Mouse (Mus musculus): ENCODE data around the gene Tlcd1.
A peak's percentile ranks its signal among the peaks of the same experiment; 100 is the strongest.
"Not testable (repeated sequence)": the region's sequence is repeated elsewhere in the genome, so short reads cannot be mapped to it uniquely, and the experiment has no call there.

Tlcd1 gene

DNA sequence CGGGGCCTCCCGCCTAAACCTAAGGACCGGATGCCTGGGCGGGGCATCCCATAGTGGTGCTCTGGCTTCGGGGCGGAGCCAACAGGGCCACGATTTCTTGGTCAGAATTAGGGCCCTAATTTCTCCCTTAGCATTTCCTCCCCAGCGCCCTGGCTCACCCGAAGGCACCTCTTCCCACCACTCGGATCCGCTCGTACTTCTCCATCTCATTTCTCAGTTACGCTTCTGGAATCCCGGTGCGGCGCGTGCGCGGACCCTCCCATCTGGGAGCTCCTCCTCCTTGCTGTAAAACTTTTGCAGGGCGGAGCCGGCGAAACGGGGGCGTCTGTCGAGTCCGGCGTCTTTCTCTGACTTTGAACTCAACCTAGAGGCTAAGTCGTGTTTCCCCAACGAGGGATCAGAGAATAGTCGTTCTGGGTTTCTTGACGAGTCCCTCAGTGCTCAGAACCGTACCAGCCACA, at the start of gene Tlcd1, which contains the start of gene Nek8:
Gene Tlcd1, plus strand, starts transcription at position 310 of the 461 bp plus-strand sequence.
Gene Nek8, minus strand, starts transcription at position 274 of the 461 bp plus-strand sequence.
- DNase-seq, result peak; percentile 93

GRCm38 (mm10) chr11:78126739-78127138, 49.8 kb upstream of the Tlcd1 start:
- no peak for DNase-seq

GRCm38 (mm10) chr11:78129458-78129857, 47.1 kb upstream of the Tlcd1 start:
- no peak for DNase-seq

GRCm38 (mm10) chr11:78133915-78134314, 42.6 kb upstream of the Tlcd1 start:
- no peak for DNase-seq

DNA sequence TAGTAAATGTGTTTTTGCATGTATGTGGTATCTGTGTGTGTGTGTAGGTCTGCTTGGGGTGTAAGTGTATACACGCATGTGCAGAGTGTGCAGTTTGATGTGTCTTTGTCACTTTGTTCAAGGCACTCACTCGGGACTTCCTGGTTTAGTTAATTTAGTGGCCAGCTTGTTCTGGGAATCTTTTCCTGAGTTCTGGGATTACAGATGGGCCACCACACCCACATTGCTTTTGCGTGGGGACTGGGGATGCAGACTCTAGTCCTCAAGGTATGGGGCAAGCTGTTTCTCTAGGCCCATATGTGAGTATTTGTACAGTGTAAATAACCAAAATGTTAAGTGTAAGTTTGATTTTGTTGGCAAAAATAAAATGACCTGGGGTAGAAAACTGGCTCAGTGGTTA, 42.2 kb upstream of the Tlcd1 start:
- DNase-seq, result no peak

GRCm38 (mm10) chr11:78135314-78135713, 41.2 kb upstream of the Tlcd1 start:
- DNase-seq, result not testable (repeated sequence)

GRCm38 (mm10) chr11:78136132-78136531, 40.4 kb upstream of the Tlcd1 start:
- no peak for DNase-seq

GRCm38 (mm10) chr11:78137584-78137983, 38.9 kb upstream of the Tlcd1 start:
- no peak for DNase-seq

- DNase-seq, result no peak
Measured at GRCm38 (mm10) chr11:78138023-78138422, 38.5 kb upstream of the Tlcd1 start.

GRCm38 (mm10) chr11:78140665-78141064, 35.8 kb upstream of the Tlcd1 start:
- DNase-seq, result no peak

DNA sequence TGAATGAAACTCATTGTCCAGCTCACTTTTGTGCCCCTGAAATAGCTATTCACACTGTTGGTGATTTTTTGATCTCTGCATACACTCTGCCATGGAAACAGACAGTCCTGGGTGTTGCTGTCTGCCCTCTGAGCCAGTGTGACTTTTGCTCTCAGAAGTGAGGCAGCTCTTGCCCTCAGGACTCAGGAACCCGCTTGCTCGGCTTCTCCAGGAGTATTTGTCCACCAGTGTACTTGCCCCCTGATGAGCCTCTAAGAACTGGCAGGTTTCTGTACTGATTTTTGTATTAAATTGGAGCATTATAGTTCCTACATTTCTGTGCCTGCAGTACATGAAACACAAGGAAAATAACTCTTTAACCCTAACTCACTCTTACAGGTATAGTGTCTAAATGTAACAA, 33.0 kb upstream of the Tlcd1 start:
- DNase-seq, result no peak

DNA sequence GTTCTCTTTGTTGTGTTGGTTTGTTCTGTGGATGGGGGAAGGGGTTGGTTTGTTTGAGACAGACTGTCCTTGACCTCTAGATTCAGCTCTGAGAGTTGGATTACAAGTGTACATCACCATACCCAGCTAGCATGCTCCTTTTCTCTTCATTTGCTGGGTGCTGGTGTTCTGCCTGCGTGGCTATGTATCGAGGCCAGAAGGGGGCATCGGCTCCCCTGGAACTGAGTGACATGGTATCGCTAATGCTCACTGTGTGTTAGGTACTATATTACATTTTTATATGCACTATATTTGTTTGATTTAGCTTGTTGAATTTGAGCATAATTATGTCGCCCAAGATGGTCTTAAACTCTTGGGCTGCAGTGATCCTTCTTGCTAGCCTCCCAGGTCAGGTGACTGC, 30.3 kb upstream of the Tlcd1 start:
- no peak for DNase-seq

DNA sequence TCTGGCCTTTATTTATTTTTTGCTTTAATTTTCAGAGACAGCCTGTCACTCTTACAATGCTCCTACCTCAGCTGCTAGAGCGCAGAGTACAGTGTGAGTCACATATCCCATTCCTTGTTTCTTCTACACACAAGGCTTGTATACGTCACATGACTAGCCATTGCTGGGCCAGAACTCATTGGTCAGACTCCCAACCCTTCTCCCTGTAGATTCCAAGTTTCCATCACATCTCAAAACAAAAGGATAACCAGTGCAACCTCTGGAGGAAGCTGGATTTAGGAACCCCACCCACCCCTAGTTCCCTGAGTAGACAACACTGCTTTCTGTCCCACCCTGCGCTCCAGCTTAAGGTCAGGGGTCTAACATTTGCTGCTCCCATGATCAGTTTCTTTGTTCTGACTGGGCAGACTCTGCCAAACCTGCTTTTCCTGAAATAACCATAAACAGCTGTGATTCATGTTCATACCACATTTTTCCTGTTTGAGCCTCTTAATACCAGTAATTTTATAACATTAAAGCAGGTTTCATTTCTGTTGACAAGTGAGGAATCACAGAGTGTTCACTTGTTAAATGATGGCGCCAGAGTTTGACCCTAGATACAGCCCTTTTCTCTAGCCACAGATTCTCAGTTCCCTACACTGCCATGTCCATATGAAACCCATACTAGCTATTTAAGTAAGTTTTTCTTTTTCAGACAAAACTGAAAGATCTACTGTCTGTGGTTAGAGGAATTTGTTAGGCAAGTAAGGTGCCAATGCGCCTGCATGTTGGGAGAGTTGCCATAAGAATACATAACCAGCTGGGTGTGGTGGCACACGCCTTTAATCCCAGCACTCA, 29.6 kb upstream of the Tlcd1 start:
- DNase-seq, result no peak

GRCm38 (mm10) chr11:78151161-78151560, 25.4 kb upstream of the Tlcd1 start:
- DNase-seq, result peak; percentile 41

- DNase-seq, result peak; percentile 81
Measured at GRCm38 (mm10) chr11:78152299-78153231, 23.9 kb upstream of the Tlcd1 start.

DNA sequence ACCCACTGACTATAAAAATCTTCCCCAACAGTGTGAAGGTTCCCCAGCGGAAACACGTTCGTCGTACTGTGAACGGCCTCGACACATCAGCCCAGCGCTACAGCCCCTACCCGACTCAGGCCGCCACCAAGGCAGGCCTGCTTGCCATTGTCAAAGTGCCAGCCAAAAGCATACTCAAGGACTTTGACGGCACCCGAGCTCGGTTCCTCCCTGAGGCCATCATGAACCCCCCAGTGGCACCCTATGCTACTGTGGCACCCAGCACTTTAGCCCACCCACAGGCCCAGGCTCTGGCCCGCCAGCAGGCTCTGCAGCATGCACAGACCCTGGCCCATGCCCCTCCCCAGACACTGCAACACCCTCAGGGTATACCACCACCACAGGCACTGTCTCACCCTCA, 22.7 kb upstream of the Tlcd1 start:
- no peak for DNase-seq

DNA sequence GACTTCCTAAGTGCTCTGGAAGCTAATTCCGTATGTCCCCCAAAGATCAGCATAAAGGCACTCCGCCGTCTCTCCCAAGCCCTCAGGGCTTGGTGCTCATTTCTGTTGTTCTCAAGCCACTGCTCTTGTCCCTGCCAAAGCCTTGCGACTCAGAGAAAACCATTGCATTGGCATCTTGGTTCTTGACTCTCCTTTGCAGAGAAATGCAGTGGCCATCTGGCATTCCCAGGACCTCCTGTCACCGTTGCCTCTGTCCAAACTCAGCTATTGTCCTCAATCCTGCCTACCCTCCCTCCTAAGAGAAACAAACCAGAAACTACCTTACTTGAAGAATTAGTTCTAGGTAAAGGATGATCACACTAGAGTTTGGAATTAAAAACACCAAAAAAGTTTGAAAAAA, 20.8 kb upstream of the Tlcd1 start:
- DNase-seq, result no peak

DNA sequence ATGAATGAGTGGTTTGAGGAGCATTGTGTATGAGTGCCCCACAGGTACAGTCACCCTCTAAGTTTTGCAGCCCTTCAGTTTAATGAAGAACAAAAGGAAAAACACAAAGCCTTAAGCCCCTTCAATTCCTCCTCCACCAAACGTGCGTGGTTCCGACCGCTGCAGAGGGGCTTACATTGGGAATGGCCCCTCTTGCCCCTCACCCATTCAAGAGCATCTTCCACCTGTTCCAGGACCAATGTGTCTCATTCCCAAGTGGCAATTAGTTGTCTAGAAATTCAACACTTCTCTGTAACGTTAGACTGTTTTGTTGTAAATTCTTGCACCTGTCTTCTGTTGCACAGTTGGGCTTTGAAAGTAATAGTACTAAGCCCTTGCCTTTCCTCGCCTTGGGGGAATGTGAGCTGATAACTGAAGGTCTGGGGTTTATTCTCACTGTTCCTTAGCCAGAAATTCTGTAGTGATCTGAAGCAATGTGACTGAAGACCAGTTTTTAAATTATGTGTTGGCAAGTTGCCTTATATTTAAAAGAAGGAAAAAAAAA, 20.3 kb upstream of the Tlcd1 start:
- no peak for DNase-seq

GRCm38 (mm10) chr11:78159096-78159495, 17.4 kb upstream of the Tlcd1 start:
- peak; percentile 86 for DNase-seq

DNA sequence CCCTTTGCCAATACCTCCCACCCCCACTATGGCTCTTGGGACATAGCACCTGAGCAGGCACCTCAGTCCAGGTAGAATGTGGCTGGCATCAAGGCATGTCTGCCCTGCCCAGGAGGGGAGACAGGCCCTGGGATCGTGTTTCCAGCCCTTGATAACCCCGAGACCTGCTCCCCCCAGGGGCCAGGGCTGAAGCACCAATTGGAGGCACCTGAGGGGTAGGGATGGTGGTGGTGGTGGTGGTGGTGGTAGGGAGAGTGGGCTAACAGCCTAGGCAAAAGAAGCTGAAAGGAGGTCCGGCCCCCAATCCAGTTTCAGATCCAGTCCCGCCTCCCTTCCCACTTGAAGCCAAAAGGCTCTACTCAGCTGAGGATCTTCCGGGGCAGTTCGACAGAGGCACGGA, 17.0 kb upstream of the Tlcd1 start:
- DNase-seq, result no peak

DNA sequence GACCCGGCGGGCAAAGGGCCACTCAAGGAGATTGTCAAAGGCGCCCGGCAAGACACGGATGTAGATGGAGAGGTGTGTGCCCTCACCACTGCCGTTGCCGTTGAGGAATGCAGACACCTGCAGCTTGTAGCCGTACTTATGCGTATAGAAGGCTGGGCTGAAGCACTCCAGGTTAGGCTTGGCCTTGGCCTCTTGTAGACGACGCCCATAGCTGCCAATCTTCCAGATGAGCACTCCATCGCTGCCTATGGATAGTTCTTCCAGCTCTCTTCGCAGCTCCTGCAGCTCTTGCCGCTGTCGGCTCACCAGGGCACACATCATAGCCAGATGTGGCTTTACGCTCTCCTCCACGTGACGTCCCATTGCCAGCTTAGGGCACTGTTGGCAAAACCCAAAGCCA, 16.3 kb upstream of the Tlcd1 start:
- DNase-seq, result no peak

GRCm38 (mm10) chr11:78160675-78161074, 15.8 kb upstream of the Tlcd1 start:
- no peak for DNase-seq

GRCm38 (mm10) chr11:78161169-78161568, 15.3 kb upstream of the Tlcd1 start:
- DNase-seq, result no peak
